Mouse (Mus musculus): Measurements from ENCODE around the gene Poglut1. TPM values are rescaled to one million over a fixed set of nuclear protein-coding genes. Genes with fewer than 3 reads are reported as not detected.
A peak's percentile ranks its signal among the peaks of the same experiment; 100 is the strongest.

The Poglut1 gene
- polyA plus RNA-seq, 1 experiment = 27.8 TPM

- Histone ChIP-seq H3K4me1 (ENCODE audit: control insufficient read depth, insufficient read depth, low read length) (no peaks in the 10 kb centered on the region), H3K4me3 (replicated peaks; ENCODE audit: extremely low read depth, low read depth, low read length) (no peak overlapping the region)
- peak; percentile 49 for DNase-seq
- TF ChIP-seq POLR2A (IDR thresholded peaks at IDR 0.05; ENCODE audit: borderline replicate concordance, extremely low read depth, low read depth, low read length) (no peak), CTCF (IDR thresholded peaks at IDR 0.05; ENCODE audit: insufficient read depth, low read length) (peak; percentile 90)
- WGBS = 67% methylated on average over 4 of the region's 4 CpGs
Observed at GRCm38 (mm10) chr16:38506041-38506634, 43.9 kb downstream of the Poglut1 start.

DNA sequence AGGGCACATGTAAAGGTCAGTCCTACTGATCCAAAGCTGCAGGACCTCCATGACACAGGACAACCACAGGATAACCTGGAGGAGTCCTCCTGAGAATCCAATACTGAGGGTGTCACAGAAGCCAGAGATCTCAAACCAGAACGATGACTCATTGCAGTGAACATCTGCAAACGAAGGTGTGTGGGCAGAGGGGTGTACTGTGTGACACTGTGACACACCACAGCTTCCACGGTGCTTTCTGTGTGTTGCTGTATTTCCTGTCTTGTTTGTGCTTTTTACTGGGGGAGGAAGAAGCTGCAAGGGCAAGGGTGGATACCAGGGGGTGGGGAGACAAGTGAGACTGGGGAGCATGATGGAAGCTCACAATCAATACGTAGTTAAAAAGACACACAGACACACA is 46.5 kb downstream of the Poglut1 start:
- no peak for DNase-seq
- 82% methylated on average over 4 of the region's 4 CpGs for WGBS
- H3K4me1 ChIP-seq (ENCODE audit: control insufficient read depth, insufficient read depth, low read length) = no peaks in the 10 kb centered on the region
- no peak for TF ChIP-seq POLR2A (IDR thresholded peaks at IDR 0.05; ENCODE audit: borderline replicate concordance, extremely low read depth, low read depth, low read length)
- no peak for TF ChIP-seq CTCF (IDR thresholded peaks at IDR 0.05; ENCODE audit: insufficient read depth, low read length)
- no peak overlapping the region for H3K4me3 ChIP-seq (replicated peaks; ENCODE audit: extremely low read depth, low read depth, low read length)

DNA sequence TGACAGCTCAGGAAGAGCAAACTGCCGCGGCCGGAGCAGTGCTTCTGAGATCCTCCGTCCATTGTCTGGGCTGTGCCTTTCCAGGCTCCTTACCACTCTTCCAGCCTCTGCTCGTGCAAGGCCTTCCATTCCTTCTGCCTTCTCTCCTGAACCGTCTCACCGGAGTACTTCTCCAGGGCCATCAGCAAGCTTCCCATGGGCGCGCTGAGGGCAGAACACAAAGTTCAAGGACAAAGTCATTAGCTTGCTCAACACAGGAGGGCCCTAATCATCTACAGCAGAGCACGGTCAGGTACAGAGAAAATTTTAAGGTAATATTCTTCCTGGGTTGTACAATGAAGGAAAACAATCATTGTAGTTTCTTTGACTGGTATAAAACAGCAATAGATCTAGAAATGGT is 47.6 kb downstream of the Poglut1 start:
- TF ChIP-seq POLR2A (IDR thresholded peaks at IDR 0.05; ENCODE audit: borderline replicate concordance, extremely low read depth, low read depth, low read length) (no peak), CTCF (IDR thresholded peaks at IDR 0.05; ENCODE audit: insufficient read depth, low read length) (no peak)
- no peaks in the 10 kb centered on the region for H3K4me1 ChIP-seq (ENCODE audit: control insufficient read depth, insufficient read depth, low read length)
- 86% methylated on average over 10 of the region's 10 CpGs for WGBS
- no peak for DNase-seq
- H3K4me3 ChIP-seq (replicated peaks; ENCODE audit: extremely low read depth, low read depth, low read length) = no peak overlapping the region

DNA sequence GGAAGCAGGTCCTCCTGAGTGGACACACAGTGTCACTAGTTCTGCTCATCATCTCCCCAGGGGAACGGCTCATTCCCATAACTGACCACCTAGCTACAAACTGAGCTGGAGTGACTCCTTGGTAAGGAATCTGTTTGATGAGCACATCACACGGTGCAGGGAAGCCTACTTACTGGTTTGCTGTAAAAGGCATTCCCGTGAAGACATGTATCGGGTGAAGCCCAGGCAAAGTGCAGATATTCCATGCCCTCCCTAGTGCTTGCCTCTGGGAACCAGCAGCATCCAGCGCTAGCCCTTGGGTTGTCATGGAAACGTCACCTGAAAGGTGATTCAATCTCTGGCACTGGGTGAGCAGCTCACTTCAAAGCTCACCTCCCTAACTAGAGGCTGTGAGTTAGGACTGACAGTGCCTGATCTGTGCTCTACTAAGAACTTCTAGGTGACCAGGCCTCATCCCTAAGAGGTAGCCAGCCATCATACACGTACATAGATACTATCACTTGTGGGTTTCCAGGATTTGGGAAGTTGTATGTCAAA is 53.4 kb downstream of the Poglut1 start:
- 80% methylated on average over 7 of the region's 7 CpGs for WGBS
- TF ChIP-seq POLR2A (IDR thresholded peaks at IDR 0.05; ENCODE audit: borderline replicate concordance, extremely low read depth, low read depth, low read length) (no peak), CTCF (IDR thresholded peaks at IDR 0.05; ENCODE audit: insufficient read depth, low read length) (no peak)
- DNase-seq = no peak
- H3K4me1 ChIP-seq (ENCODE audit: control insufficient read depth, insufficient read depth, low read length) = no peaks in the 10 kb centered on the region
- no peak overlapping the region for H3K4me3 ChIP-seq (replicated peaks; ENCODE audit: extremely low read depth, low read depth, low read length)

GRCm38 (mm10) chr16:38493890-38494289 is 56.2 kb downstream of the Poglut1 start:
- WGBS = 74% methylated on average over 10 of the region's 10 CpGs
- DNase-seq = no peak

GRCm38 (mm10) chr16:38492551-38492950 is 57.5 kb downstream of the Poglut1 start:
- H3K4me3 ChIP-seq (replicated peaks; ENCODE audit: extremely low read depth, low read depth, low read length) = no peak overlapping the region
- no peak for TF ChIP-seq CTCF (IDR thresholded peaks at IDR 0.05; ENCODE audit: insufficient read depth, low read length)
- TF ChIP-seq POLR2A (IDR thresholded peaks at IDR 0.05; ENCODE audit: borderline replicate concordance, extremely low read depth, low read depth, low read length) = no peak
- no peaks in the 10 kb centered on the region for H3K4me1 ChIP-seq (ENCODE audit: control insufficient read depth, insufficient read depth, low read length)
- no peak for DNase-seq
- 87% methylated on average over 3 of the region's 3 CpGs for WGBS

More at GRCm38 (mm10) chr16:38493890-38494289, 56.2 kb downstream of the Poglut1 start:
- H3K4me3 ChIP-seq (replicated peaks; ENCODE audit: extremely low read depth, low read depth, low read length) = no peak overlapping the region
- TF ChIP-seq POLR2A (IDR thresholded peaks at IDR 0.05; ENCODE audit: borderline replicate concordance, extremely low read depth, low read depth, low read length) (no peak), CTCF (IDR thresholded peaks at IDR 0.05; ENCODE audit: insufficient read depth, low read length) (no peak)
- no peaks in the 10 kb centered on the region for H3K4me1 ChIP-seq (ENCODE audit: control insufficient read depth, insufficient read depth, low read length)

DNA sequence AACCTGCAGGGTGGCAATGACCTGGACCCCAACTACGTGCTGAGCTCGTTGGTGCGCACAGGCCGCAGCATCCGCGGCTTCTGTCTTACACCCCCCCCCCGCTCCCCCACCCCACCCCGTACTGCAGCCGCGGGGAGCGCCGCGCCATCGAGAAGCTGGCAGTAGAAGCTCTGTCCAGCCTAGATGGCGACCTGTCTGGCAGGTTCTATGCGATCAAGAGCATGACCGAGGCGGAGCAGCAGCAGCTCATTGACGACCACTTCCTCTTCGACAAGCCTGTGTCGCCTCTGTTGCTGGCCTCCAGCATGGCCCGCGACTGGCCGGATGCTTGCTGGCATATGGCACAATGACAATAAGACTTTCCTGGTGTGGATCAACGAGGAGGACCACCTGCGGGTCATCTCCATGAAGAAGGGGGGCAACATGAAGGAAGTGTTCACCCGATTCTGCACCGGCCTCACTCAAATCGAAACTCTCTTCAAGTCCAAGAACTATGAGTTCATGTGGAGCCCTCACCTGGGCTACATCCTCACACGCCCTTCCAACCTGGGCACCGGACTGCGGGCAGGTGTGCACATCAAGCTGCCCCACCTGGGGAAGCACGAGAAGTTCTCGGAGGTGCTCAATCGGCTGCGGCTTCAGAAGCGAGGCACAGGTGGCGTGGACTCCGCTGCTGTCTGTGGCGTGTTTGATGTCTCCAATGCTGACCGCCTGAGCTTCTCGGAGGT is 66.3 kb downstream of the Poglut1 start:
- 20% methylated on average over 42 of the region's 42 CpGs for WGBS
- peak; percentile 21 for DNase-seq
- peak overlapping the region; percentile 54 for H3K4me3 ChIP-seq (replicated peaks; ENCODE audit: extremely low read depth, low read depth, low read length)
- TF ChIP-seq CTCF (IDR thresholded peaks at IDR 0.05; ENCODE audit: insufficient read depth, low read length) (no peak), POLR2A (IDR thresholded peaks at IDR 0.05; ENCODE audit: borderline replicate concordance, extremely low read depth, low read depth, low read length) (no peak)
- H3K4me1 ChIP-seq (ENCODE audit: control insufficient read depth, insufficient read depth, low read length) = peaks cover 3% of the 10 kb centered on the region; the same call in 1 of the 2 replicates

GRCm38 (mm10) chr16:38482780-38483562 is 67.1 kb downstream of the Poglut1 start:
- TF ChIP-seq POLR2A (IDR thresholded peaks at IDR 0.05; ENCODE audit: borderline replicate concordance, extremely low read depth, low read depth, low read length) (no peak), CTCF (IDR thresholded peaks at IDR 0.05; ENCODE audit: insufficient read depth, low read length) (0 out of 2 replicates have a peak, but pooled peaks have one; percentile 5)
- peak; percentile 21 for DNase-seq
- Histone ChIP-seq H3K4me3 (replicated peaks; ENCODE audit: extremely low read depth, low read depth, low read length) (peak overlapping the region; percentile 41), H3K4me1 (ENCODE audit: control insufficient read depth, insufficient read depth, low read length) (peaks cover 3% of the 10 kb centered on the region; the same call in 1 of the 2 replicates)
- WGBS = 18% methylated on average over 32 of the region's 32 CpGs

DNA sequence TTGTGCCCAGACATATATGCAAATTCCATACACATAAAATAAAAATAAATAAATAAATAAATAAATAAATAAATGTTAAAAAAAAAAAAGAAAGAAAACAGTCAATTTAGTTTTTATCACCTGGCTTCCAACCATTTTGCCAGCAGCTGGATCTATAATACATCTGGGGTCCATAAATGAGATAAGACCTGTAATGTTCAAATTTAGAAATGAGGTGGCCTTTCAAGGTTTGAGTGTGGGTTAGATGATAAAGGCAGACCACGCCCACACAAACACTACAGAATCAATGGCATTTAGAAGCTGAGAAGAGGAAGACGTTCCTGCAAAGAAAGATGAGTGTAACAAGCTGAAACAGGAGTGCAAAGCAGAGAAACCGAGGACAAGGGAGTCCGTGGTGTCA is 68.7 kb downstream of the Poglut1 start:
- no peak overlapping the region for H3K4me3 ChIP-seq (replicated peaks; ENCODE audit: extremely low read depth, low read depth, low read length)
- H3K4me1 ChIP-seq (ENCODE audit: control insufficient read depth, insufficient read depth, low read length) = peaks cover 3% of the 10 kb centered on the region; the same call in 1 of the 2 replicates
- TF ChIP-seq CTCF (IDR thresholded peaks at IDR 0.05; ENCODE audit: insufficient read depth, low read length) (no peak), POLR2A (IDR thresholded peaks at IDR 0.05; ENCODE audit: borderline replicate concordance, extremely low read depth, low read depth, low read length) (no peak)
- whole genome bisulfite sequencing = 79% methylated on average over 4 of the region's 4 CpGs
- DNase-seq = no peak
